Mouse (Mus musculus) left cerebral cortex, postnatal 25 days (tissue): ENCODE data around the gene Hemk1. TPM values are rescaled to one million over a fixed set of nuclear protein-coding genes. Genes with fewer than 3 reads are reported as not detected.
A peak's percentile ranks its signal among the peaks of the same experiment; 100 is the strongest.
"Not testable (repeated sequence)": the region's sequence is repeated elsewhere in the genome, so short reads cannot be mapped to it uniquely, and the experiment has no call there.

ENCODE experiments used
- DNase-seq, 2 experiments: peaks; one replicate each; pipeline ENCODE4 v3.0.0; 2022; ENCODE audit warnings: low spot score in 2 of 2, mixed read lengths in 1 of 2
- intact Hi-C: fragments of 180-260 bp; cut with DNase I; formaldehyde crosslinking; loops from one replicate; pipeline ENCODE4 v1.15.1; 2025
- total RNA-seq, 2 experiments: library from RNA; stranded (reverse); gene quantifications; 2 replicates each; pipeline ENCODE4 v1.2.3; 2021

The Hemk1 gene
- total RNA-seq, 2 experiments from 2014 or later, result 17.2 to 18.2 TPM

- no peak for DNase-seq
- intact Hi-C loops, result no loop called here
Observed at GRCm38 (mm10) chr9:107312811-107313584, 25.2 kb downstream of the Hemk1 start.

- intact Hi-C loops, result no loop called here
- no peak for DNase-seq
Observed at GRCm38 (mm10) chr9:107309600-107309999, 28.6 kb downstream of the Hemk1 start.

- intact Hi-C loops, result no loop called here
- no peak for DNase-seq
Observed at GRCm38 (mm10) chr9:107309171-107309570, 29.0 kb downstream of the Hemk1 start.

GRCm38 (mm10) chr9:107308346-107309000 lies 29.7 kb downstream of the Hemk1 start:
- intact Hi-C loops, result no loop called here
- peak in 1 of 2 experiments; percentile 13 for DNase-seq

GRCm38 (mm10) chr9:107307886-107308285 lies 30.3 kb downstream of the Hemk1 start:
- intact Hi-C loops, result no loop called here
- DNase-seq, result peak in 1 of 2 experiments; percentile 35

- no peak for DNase-seq
- intact Hi-C loops, result no loop called here
Observed at GRCm38 (mm10) chr9:107307099-107307872, 30.9 kb downstream of the Hemk1 start.

GRCm38 (mm10) chr9:107306673-107307072 lies 31.5 kb downstream of the Hemk1 start:
- DNase-seq, intact Hi-C loops: not testable (repeated sequence)

- intact Hi-C loops, result no loop called here
- DNase-seq, result no peak
Observed at GRCm38 (mm10) chr9:107305601-107306542, 32.3 kb downstream of the Hemk1 start.

GRCm38 (mm10) chr9:107305012-107305411 lies 33.1 kb downstream of the Hemk1 start:
- DNase-seq, result no peak
- intact Hi-C loops, result no loop called here

- intact Hi-C loops, result no loop called here
- DNase-seq, result no peak
Observed at GRCm38 (mm10) chr9:107304383-107304782, 33.8 kb downstream of the Hemk1 start.

- no peak for DNase-seq
- intact Hi-C loops, result no loop called here
Observed at GRCm38 (mm10) chr9:107303900-107304299, 34.2 kb downstream of the Hemk1 start.

GRCm38 (mm10) chr9:107303121-107303820 lies 34.9 kb downstream of the Hemk1 start:
- intact Hi-C loops, result no loop called here
- DNase-seq, result peak in 1 of 2 experiments; percentile 50

- intact Hi-C loops, result no loop called here
- no peak for DNase-seq
Observed at GRCm38 (mm10) chr9:107302592-107302991, 35.6 kb downstream of the Hemk1 start.

GRCm38 (mm10) chr9:107301554-107302331 lies 36.4 kb downstream of the Hemk1 start:
- intact Hi-C loops, result no loop called here
- DNase-seq, result no peak

GRCm38 (mm10) chr9:107300224-107300973 lies 37.8 kb downstream of the Hemk1 start:
- DNase-seq, result no peak
- intact Hi-C loops, result no loop called here

GRCm38 (mm10) chr9:107299783-107300182 lies 38.4 kb downstream of the Hemk1 start:
- DNase-seq, result no peak
- intact Hi-C loops, result no loop called here

GRCm38 (mm10) chr9:107298876-107299275 lies 39.3 kb downstream of the Hemk1 start:
- DNase-seq, result no peak
- intact Hi-C loops, result no loop called here
